Mouse (Mus musculus): ENCODE data around the gene Gm960.
"Not testable (repeated sequence)": the region's sequence is repeated elsewhere in the genome, so short reads cannot be mapped to it uniquely, and the experiment has no call there.

- not testable (repeated sequence) for TF ChIP-seq CTCF, EP300 (IDR thresholded peaks at IDR 0.05; ENCODE audit: low read depth)
Measured at GRCm38 (mm10) chr19:4586783-4587182, 111.7 kb downstream of the Gm960 start.
